Mouse (Mus musculus) B cell, adult 2 months (primary cell): ENCODE results near the gene Prdx4.
"Not testable (repeated sequence)": the region's sequence is repeated elsewhere in the genome, so short reads cannot be mapped to it uniquely, and the experiment has no call there.

Experiments used
- DNase-seq, 2 experiments: peaks; one replicate each; pipeline ENCODE4 v3.0.0; 2022

Gene Prdx4

DNA sequence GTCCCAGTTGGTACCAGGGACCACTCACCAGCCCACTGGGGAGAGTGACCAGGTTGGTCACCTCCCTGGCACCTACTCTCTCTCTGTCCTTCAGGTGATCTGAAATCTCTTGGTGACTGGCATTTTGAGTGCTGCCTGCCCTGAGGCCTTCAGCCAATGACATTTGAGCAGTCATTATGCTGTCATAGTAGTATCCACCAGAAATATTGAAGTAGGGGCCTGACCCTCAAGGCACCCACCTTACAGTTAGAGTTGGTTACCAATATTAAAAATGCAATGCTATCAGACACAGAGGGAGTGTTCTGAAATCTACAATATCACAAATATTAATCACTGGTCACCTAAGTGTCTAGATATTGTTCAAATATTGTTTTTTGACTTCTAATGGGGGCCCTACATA is at the start of gene Prdx4:
Prdx4 (minus strand) TSS at position 101 of the 400 bp plus-strand sequence.
- DNase-seq, result no peak

DNA sequence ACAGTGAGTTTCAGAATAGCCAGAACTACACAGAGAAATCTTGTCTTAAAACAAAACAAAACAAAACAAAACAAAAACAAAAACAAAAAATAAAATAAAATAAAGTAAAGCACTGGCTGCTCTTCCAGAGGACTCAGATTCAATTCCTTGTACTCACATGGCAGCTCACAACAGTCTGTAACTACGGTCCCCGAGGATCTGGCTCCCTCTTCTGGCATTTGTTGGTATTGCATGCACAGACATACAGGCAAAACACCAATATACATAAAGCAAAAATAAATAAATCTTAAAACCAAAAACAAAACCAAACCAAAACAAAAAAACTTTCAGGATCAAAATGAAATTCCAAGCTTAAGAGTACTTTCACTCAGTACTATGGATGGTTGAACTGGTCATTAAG is 36.0 kb upstream of the Prdx4 start:
- peak; percentile 57 to 59 for DNase-seq

DNA sequence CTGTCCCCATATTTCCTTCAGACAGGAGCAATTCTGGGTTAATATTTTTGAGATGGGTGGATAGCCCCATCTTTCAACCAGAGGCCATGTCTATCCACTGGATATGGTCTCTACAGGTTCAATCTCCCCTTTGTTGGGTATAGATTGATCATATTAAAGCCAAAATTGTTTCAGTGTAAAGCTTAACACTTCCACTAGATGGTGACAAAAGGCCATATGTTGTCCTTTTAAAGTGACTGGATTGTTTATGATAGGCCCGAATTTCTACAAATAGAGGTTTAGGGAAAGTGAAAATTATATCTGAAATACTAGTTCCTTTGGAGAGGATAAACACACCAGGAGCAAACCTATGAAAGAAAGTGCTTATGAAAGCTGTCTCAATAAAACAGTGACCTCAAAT is 34.9 kb upstream of the Prdx4 start:
- DNase-seq, result no peak

DNA sequence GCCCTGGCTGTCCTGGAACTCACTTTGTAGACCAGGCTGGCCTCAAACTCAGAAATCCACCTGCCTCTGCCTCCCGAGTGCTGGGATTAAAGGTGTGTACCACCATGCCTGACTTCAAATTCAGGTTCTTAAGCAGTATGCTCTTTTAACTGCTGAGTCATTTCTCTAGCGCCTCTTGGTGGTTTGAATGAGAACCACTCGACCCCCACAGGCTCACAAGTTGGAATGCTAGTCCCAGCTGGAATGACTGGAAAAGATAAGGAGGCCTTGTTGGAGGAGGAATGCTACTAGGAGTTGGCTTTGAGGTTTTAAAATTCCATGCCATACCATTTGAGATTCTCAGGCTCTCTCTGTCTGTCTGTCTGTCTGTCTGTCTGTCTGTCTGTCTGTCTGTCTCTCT is 29.6 kb upstream of the Prdx4 start:
- DNase-seq, result not testable (repeated sequence)

DNA sequence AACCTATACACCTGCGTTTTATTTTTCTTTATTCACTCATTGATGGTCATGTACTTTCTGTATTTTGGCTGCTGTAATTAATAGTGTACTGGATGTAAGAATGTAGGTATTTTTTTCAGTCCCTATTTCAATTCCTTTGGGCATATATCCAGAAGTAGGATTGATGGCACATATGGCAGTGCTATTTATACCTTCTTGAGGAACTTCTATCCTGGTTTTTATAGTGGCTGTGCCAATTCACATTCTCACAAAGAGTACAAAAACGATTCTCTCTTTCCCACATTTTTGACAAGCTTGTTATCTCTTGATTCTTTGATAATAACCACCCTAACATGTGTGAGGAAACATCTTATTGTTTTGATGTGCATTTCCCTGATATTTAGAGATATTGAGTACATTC is 24.5 kb upstream of the Prdx4 start:
- no peak for DNase-seq

DNA sequence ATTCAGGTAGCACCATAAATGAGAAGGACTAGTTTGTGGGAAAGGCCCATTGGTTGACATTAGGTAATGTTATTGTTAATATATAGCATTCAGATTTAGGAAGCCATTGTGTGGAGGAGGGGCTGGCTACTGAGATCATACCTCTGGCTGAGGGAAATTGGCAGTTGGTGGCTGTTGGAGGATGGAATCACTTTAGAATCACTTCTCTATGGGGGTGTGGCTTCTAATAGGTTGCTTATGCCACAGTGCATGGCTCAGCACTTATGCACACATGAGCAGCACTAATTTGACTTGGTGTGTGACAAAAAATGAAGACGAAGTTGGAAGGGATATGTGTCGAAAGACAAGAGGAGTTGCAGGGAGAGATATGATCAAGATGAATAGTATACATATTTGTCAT is 5.7 kb upstream of the Prdx4 start:
- no peak for DNase-seq

DNA sequence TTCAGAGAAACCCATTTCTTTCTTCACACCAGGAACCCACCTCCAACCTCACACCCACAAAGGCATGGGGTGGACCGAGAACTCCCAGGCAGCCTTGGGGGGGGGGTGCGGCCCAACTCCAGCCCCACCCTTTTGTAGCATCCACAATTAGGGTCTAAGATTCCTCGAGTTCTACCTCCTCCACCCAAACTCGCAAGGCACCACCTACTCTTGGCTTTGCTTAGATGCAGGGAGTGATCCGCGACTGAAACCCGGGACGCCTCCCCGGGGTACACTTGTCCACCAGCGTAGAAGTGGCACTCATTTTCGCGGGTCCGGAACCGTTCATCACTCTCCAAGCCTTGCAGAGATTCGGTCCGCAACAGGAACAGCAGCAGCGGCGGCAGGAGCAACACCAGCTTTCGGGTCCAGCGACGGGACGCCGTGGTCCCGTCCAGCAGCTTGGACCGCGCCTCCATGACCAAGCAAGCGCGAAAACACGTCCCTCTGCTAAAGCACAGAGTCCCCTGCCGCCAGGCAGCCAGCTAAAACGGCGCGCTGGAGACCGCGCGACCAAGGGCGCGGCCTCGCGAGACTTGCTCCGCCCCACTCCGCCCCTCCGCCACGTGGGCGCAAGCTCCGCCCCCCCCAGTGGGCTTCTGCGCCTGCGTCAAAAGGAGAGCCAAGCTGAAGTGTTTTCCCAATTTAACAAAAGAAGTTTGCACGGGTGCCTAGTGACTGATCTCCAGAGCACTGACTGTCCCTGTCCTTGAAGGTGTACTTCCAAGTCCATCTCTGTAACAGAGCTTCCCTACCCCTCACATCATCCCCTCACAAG is 2.4 kb downstream of the Prdx4 start:
- DNase-seq, result peak; percentile 83 to 88

DNA sequence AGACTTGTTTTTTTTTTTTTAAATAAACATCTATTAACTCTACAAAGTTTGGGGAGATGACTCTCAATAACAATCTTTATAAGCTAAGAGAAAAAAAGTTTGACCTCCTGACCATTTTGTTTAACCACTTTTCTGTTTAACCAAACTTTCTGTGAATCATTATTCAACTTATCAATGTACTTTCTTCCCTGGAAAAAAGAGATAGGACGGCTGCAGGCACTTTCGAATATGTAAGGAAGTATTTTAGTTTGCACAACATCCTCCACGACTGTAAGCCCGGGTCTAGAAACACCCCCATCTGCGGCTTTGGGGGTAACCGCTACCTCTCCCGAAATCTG is 3.0 kb downstream of the Prdx4 start:
- DNase-seq, result no peak

DNA sequence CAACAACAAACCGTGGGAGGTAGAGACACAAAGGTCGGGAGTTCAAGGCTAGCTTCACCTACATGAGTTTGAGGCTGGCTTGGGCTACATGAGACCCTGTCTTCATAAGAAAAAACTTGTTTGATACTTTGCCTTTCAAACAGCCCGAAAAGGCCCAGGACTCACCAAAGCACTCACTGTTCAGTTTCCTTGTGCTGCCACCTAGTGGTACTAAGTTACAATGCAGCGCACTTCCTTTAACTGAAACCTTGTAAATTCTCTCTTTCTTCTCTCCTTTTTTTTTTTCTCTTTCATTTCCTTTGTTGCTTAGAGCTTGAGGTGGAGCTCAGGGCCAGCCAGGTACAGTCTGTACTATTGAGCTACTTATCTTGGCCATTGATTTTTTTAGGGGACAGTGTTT is 22.5 kb downstream of the Prdx4 start:
- DNase-seq, result peak; percentile 32 to 49

DNA sequence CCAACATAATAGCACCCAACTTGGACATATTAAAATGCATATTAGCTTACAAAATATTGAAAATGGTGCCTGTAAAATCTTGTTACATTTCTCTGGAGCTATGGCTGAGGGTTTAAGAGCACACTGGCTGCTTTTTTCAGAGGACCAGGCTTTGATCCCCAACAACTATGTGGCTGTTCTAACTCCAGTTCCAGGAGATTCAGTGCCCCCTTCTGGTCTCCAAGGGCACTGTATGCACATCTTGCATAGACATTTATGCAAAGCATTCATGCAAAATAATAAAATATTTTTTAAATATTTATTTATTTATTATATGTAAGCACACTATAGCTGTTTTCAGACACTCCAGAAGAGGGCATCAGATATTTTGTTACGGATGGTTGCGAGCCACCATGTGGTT is 34.2 kb downstream of the Prdx4 start:
- peak in 1 of 2 experiments; percentile 17 for DNase-seq

DNA sequence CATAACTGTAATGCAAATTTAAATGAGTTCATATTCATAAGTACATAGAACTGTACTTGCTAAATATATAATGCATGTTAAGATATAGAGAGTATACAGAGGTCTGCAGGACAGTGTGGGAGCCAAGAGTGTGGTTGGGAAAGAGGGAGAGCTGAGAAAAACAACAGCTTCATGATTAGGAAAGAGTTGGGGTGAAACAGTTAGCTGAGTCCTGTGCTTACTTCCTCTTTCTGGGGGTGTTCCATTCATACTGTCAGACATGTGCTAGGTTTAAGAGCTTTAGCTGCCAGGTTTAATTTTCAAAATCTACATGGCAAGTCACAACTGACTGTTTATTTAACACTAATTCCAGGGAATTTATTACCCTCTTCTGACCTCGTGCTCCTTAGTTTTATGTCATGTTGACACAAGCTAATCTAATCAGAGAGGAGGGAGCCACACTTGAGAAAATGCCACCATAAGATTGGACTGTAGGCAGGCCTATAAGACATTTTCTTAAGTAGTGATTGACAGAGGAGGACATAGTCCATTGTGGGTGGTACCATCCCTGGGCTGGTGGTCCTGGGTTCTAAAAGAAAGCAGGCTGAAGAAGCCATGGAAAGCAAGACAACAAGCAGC is 60.0 kb downstream of the Prdx4 start:
- DNase-seq, result no peak

DNA sequence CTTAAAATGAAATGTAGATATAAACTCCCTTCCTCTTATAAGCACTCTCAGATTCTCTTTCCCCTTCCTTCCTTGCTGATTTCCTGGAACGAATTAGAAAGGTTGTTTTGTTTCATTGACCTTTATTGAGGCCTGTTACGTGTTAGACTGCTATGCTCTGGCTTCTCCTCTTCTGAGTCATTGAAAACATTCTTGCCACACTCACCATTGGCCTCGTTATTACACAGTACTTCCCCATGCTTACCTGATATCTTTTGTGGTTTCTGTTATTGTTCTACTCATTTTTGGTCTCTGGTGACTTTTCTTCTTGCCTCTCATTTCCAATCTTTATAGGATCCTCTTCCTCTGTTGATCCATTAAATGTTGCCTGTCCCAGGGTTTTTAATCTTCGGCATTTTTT is 62.1 kb downstream of the Prdx4 start:
- DNase-seq, result no peak
